ENCODE assay signal across 8 mouse cellular contexts in genomic region chr9:63927340-63928049, GRCm38 (mm10).
DNase-seq lines count a peak whose midpoint lies in the region; ATAC-seq lines count a peak whose summit lies in the region.

No protein-coding gene starts in this region.

- peak overlapping the region; percentile 62 for H3K4me2 ChIP-seq in lung, embryonic 15.5 days

- ATAC-seq in lung, embryonic 15.5 days (ENCODE audit: borderline replicate concordance, extremely low read depth, low FRiP score, low TSS enrichment) = peak; percentile 61; the same call in 1 of the 2 replicates

- WGBS in lung, embryonic 15.5 days = 3% methylated on average over 34 of the region's 34 CpGs

- DNase-seq in adrenal gland, adult (ENCODE audit: inconsistent age in 2 of 2, low spot score in 1 of 2) = peak; percentile 94 to 98
- peak; percentile 44 for DNase-seq in embryo, embryonic 10 days (ENCODE audit: low spot score)
- peak; percentile 72 to 80 for DNase-seq in heart, adult 18-20 months
- DNase-seq in kidney, adult 11 months = peak; percentile 59
- DNase-seq in retina, postnatal 1 day = peak; percentile 84
- DNase-seq in left cerebral cortex, postnatal 36 days (ENCODE audit: low spot score in 2 of 2) = no peak
- DNase-seq in left cerebral cortex, adult 9 months (ENCODE audit: low spot score in 2 of 2) = no peak

- intact Hi-C loops in left cerebral cortex, postnatal 36 days (cut with DNase I) = no loop called here

- H3K4me1 ChIP-seq in lung, embryonic 15.5 days = peaks cover 50% of the 10 kb centered on the region

- peak overlapping the region; percentile 17 for H3K9ac ChIP-seq in lung, embryonic 15.5 days

- no peaks in the 10 kb centered on the region for H3K36me3 ChIP-seq in lung, embryonic 15.5 days

- no peaks in the 10 kb centered on the region for H3K9me3 ChIP-seq in lung, embryonic 15.5 days

- H3K27me3 ChIP-seq in lung, embryonic 15.5 days = no peaks in the 10 kb centered on the region; the same call in 1 of the 2 replicates

- H3K27ac ChIP-seq in lung, embryonic 15.5 days = peak overlapping the region; percentile 43

- peak overlapping the region; percentile 27 for H3K4me3 ChIP-seq in lung, embryonic 15.5 days

Comparison
In these comparisons a context has a peak if more than half of its experiments do, and no peak if none do; other contexts are left out.
1. DNase-seq: peak in adrenal gland, adult (2 of 2), embryo, embryonic 10 days (single experiment), heart, adult 18-20 months (2 of 2), kidney, adult 11 months (single experiment) and retina, postnatal 1 day (single experiment); none in left cerebral cortex, postnatal 36 days (0 of 2) and left cerebral cortex, adult 9 months (0 of 2).